Mouse (Mus musculus) embryonic facial prominence, embryonic 13.5 days (tissue): Measurements from ENCODE around the gene Txndc12. TPM values are rescaled to one million over a fixed set of nuclear protein-coding genes. Genes with fewer than 3 reads are reported as not detected.
A peak's percentile ranks its signal among the peaks of the same experiment; 100 is the strongest.

ENCODE experiments used
- ATAC-seq: fragments of 200-750 bp; cut with Nextera tagmentation; 2 replicates; pipeline ENCODE4 v1.8.0; 2017; ENCODE audit warnings: low read depth; ENCODE audit not compliant: insufficient number of reproducible peaks, insufficient read depth, low FRiP score, low TSS enrichment
- H3K27ac ChIP-seq: fragments of 300-500 bp; sonication (generic); 2 replicates; pipeline ENCODE4 v1.5.1; 2015; ENCODE audit warnings: moderate library complexity, mild to moderate bottlenecking, inconsistent platforms
- H3K27me3 ChIP-seq: fragments of 300-500 bp; sonication (generic); 2 replicates; pipeline ENCODE4 v1.6.1; 2015; ENCODE audit warnings: mild to moderate bottlenecking, inconsistent platforms
- H3K36me3 ChIP-seq: fragments of 300-500 bp; sonication (generic); 2 replicates; pipeline ENCODE4 v1.6.1; 2015; ENCODE audit warnings: mild to moderate bottlenecking, inconsistent platforms
- H3K4me1 ChIP-seq: fragments of 300-500 bp; sonication (generic); 2 replicates; pipeline ENCODE4 v1.6.1; 2015; ENCODE audit warnings: inconsistent platforms
- H3K4me2 ChIP-seq: fragments of 300-500 bp; sonication (generic); 2 replicates; pipeline ENCODE4 v1.6.1; 2015; ENCODE audit warnings: moderate library complexity, mild to moderate bottlenecking, inconsistent platforms
- H3K4me3 ChIP-seq: fragments of 300-500 bp; sonication (generic); 2 replicates; pipeline ENCODE4 v1.5.1; 2015; ENCODE audit warnings: mild to moderate bottlenecking, inconsistent platforms
- H3K9ac ChIP-seq: fragments of 300-500 bp; sonication (generic); 2 replicates; pipeline ENCODE4 v1.6.1; 2015; ENCODE audit warnings: mild to moderate bottlenecking, inconsistent platforms
- H3K9me3 ChIP-seq: fragments of 300-500 bp; sonication (generic); 2 replicates; pipeline ENCODE4 v1.6.1; 2016; ENCODE audit warnings: inconsistent platforms
- WGBS: fragments of 180-500 bp; shearing (Covaris S2); methylation state at CpG from one replicate; pipeline ENCODE4 v1.1.7; 2015; ENCODE audit warnings: mixed read lengths; 5-methylcytosine and 5-hydroxymethylcytosine counted together
- polyA plus RNA-seq: library from polyadenylated mRNA; unstranded; fragments of >200 nt; fragmentation: Nextera tagmentation; extraction: Ambion mirVana; gene quantifications from 2 replicates; pipeline ENCODE4 v1.2.1, GENCODE M21; 2015

The Txndc12 gene
- polyA plus RNA-seq, 1 experiment from 2014 or later, result 111 TPM

GRCm38 (mm10) chr4:108826643-108827042 lies 7.8 kb upstream of the Txndc12 start:
- H3K36me3 ChIP-seq, result peaks cover 72% of the 10 kb centered on the region

GRCm38 (mm10) chr4:108830698-108831097 lies 3.7 kb upstream of the Txndc12 start:
- 71% methylated on average over 1 of the region's 1 CpGs for WGBS
- Histone ChIP-seq H3K4me1 (peaks cover 12% of the 10 kb centered on the region), H3K36me3 (peaks cover 37% of the 10 kb centered on the region), H3K9ac (no peak overlapping the region), H3K27me3 (no peaks in the 10 kb centered on the region), H3K4me3 (no peak overlapping the region), H3K27ac (no peak overlapping the region), H3K9me3 (no peaks in the 10 kb centered on the region), H3K4me2 (0 out of 2 replicates have a peak overlapping the region, but pooled peaks have one; percentile 76)
- ATAC-seq, result no peak

More at GRCm38 (mm10) chr4:108826643-108827042, 7.8 kb upstream of the Txndc12 start:
- WGBS, result 73% methylated on average over 2 of the region's 2 CpGs
- ATAC-seq, result no peak
- H3K9ac ChIP-seq, result no peak overlapping the region
- peaks cover 2% of the 10 kb centered on the region for H3K4me1 ChIP-seq
- H3K27ac ChIP-seq, result no peak overlapping the region
- no peaks in the 10 kb centered on the region for H3K9me3 ChIP-seq
- H3K4me3 ChIP-seq, result no peak overlapping the region
- no peak overlapping the region for H3K4me2 ChIP-seq
- no peaks in the 10 kb centered on the region for H3K27me3 ChIP-seq

DNA sequence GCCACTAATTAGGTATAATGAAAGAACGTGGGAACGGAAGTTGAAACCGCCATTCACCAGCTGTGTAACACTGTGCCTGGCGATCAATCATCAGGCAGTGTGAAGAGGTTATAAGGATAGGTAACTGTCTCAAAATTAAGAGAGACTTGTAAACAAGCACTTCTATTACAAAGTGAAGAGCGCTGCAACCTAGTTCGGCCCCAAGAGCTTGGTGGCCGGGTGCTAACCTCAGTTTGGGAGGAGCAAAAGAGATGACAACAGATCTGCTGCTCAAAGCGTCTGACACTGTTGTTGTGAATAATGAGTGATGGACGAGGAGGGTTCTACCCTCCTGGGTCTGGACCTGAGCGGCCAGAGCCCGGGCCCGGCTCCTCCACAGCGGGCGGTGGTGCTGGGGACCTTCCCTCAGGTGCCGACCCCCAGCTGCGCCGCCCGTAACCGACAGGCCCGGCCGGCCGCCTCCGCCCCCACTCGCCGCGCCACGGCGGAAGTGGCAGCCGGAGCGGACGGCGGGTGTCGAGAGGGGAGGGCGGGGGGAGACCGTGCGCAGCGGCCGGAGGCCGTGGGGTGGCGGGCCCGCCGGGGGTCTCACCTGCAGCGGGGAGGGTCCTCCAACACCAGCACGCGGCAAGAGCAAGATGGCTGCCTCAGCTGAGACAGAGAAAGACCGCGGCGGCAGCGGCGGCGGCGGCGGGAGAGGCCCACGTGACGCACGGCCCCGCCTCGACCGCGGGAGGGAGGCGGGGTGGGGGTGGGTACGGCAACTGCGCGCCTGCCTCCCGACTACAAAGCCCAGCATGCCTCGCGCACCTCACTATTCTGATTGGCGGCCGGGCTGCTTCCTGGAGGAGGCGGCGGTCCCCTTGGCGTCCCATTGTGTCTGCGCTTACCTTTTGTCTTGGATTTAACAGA lies 1.2 kb upstream of the Txndc12 start, which contains the start of gene Btf3l4:
TSS of gene Btf3l4 (minus strand) at position 699 of the 912 bp plus-strand sequence.
- peak within 1 kb of the TSS; percentile 90 for H3K4me3 ChIP-seq
- peak within 1 kb of the TSS; percentile 98 for H3K9ac ChIP-seq
- H3K9me3 ChIP-seq, result no peaks in the 10 kb centered on the region
- peak within 1 kb of the TSS; percentile 76 for H3K4me2 ChIP-seq
- no peaks in the 10 kb centered on the region for H3K27me3 ChIP-seq
- H3K4me1 ChIP-seq, result peaks cover 30% of the 10 kb centered on the region
- peaks cover 19% of the 10 kb centered on the region for H3K36me3 ChIP-seq
- under 1% methylated on average over 67 of the region's 73 CpGs for WGBS
- peak within 1 kb of the TSS; percentile 100 for H3K27ac ChIP-seq
- ATAC-seq, result peak; percentile 95

DNA sequence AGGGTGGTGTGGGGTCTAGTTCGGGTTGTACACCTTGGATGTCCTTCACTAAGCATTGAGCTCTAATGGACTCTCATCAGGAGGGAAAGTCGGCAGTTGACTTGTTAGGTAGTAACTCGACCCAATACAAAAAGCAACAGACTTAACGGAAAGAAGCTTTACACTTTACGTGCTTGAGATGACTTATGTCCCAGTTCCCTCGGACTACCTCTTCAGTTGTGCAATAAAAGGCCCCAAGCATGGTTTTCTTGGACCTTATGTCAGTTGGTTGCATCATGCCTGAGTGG lies 630 bp upstream of the Txndc12 start:
- peak overlapping the region; percentile 76 for H3K4me2 ChIP-seq
- 0% methylated on average over 6 of the region's 6 CpGs for WGBS
- ATAC-seq, result no peak
- H3K9me3 ChIP-seq, result no peaks in the 10 kb centered on the region
- no peaks in the 10 kb centered on the region for H3K27me3 ChIP-seq
- H3K4me1 ChIP-seq, result peaks cover 30% of the 10 kb centered on the region
- H3K9ac ChIP-seq, result peak overlapping the region; percentile 98
- peaks cover 13% of the 10 kb centered on the region for H3K36me3 ChIP-seq
- H3K4me3 ChIP-seq, result peak overlapping the region; percentile 90
- peak overlapping the region; percentile 100 for H3K27ac ChIP-seq

GRCm38 (mm10) chr4:108834971-108835311 lies 540 bp downstream of the Txndc12 start:
- WGBS, result 2% methylated on average over 15 of the region's 15 CpGs

GRCm38 (mm10) chr4:108835496-108835895 lies 1.1 kb downstream of the Txndc12 start:
- Histone ChIP-seq H3K4me3 (peak overlapping the region; percentile 90), H3K9me3 (no peaks in the 10 kb centered on the region), H3K4me2 (peak overlapping the region; percentile 76), H3K27ac (peak overlapping the region; percentile 100; the same call in 1 of the 2 replicates), H3K36me3 (peaks cover 3% of the 10 kb centered on the region; the same call in 1 of the 2 replicates), H3K27me3 (no peaks in the 10 kb centered on the region), H3K9ac (peak overlapping the region; percentile 98), H3K4me1 (peaks cover 30% of the 10 kb centered on the region)
- 65% methylated on average over 3 of the region's 3 CpGs for WGBS
- ATAC-seq, result no peak

More at GRCm38 (mm10) chr4:108834971-108835311, 540 bp downstream of the Txndc12 start:
- Histone ChIP-seq H3K9me3 (no peaks in the 10 kb centered on the region), H3K4me2 (peak overlapping the region; percentile 76), H3K36me3 (peaks cover 4% of the 10 kb centered on the region), H3K4me3 (peak overlapping the region; percentile 90), H3K9ac (peak overlapping the region; percentile 98), H3K27me3 (no peaks in the 10 kb centered on the region), H3K27ac (peak overlapping the region; percentile 100), H3K4me1 (peaks cover 30% of the 10 kb centered on the region)
- ATAC-seq, result no peak

GRCm38 (mm10) chr4:108838031-108838430 lies 3.6 kb downstream of the Txndc12 start:
- Histone ChIP-seq H3K36me3 (peaks cover 11% of the 10 kb centered on the region; the same call in 1 of the 2 replicates), H3K27me3 (no peaks in the 10 kb centered on the region), H3K4me2 (no peak overlapping the region), H3K4me3 (no peak overlapping the region), H3K9me3 (no peaks in the 10 kb centered on the region), H3K9ac (no peak overlapping the region), H3K4me1 (peaks cover 22% of the 10 kb centered on the region), H3K27ac (no peak overlapping the region)
- no peak for ATAC-seq
- 83% methylated on average over 4 of the region's 4 CpGs for WGBS

GRCm38 (mm10) chr4:108841920-108842578 lies 7.6 kb downstream of the Txndc12 start:
- peaks cover 11% of the 10 kb centered on the region; the same call in 1 of the 2 replicates for H3K36me3 ChIP-seq
- no peak overlapping the region for H3K9ac ChIP-seq
- H3K9me3 ChIP-seq, result no peaks in the 10 kb centered on the region
- WGBS, result 85% methylated on average over 7 of the region's 7 CpGs
- no peak overlapping the region for H3K4me2 ChIP-seq
- no peak overlapping the region for H3K4me3 ChIP-seq
- H3K27ac ChIP-seq, result no peak overlapping the region
- no peak for ATAC-seq
- no peaks in the 10 kb centered on the region for H3K27me3 ChIP-seq
- H3K4me1 ChIP-seq, result peaks cover 6% of the 10 kb centered on the region; the same call in 1 of the 2 replicates

DNA sequence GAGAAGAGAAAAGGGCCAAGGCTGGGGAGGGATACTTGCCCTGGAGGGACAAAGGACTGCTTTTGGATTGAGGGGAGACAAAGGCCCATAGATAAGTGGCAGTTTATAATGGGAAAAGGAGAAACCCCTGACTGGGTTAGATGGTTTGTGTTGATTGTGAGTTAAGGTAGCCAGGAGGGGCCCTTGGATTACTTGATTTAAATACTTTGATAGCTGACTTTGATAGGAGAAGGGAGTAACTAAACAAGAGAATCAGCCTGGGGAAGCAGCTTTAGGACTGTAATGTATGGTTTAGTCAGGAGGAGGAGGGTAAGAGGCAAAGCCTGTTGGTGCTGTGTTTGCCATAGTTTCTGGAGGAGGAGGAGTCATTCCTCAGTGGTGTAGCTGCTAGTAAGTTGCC lies 8.9 kb downstream of the Txndc12 start:
- no peak for ATAC-seq
- Histone ChIP-seq H3K4me1 (no peaks in the 10 kb centered on the region; the same call in 1 of the 2 replicates), H3K4me3 (no peak overlapping the region), H3K9ac (no peak overlapping the region), H3K27me3 (no peaks in the 10 kb centered on the region), H3K27ac (no peak overlapping the region), H3K36me3 (peaks cover 11% of the 10 kb centered on the region; the same call in 1 of the 2 replicates), H3K4me2 (no peak overlapping the region), H3K9me3 (no peaks in the 10 kb centered on the region)

GRCm38 (mm10) chr4:108845824-108846569 lies 11.6 kb downstream of the Txndc12 start:
- ATAC-seq, result no peak
- no peaks in the 10 kb centered on the region for H3K27me3 ChIP-seq
- peaks cover 16% of the 10 kb centered on the region for H3K36me3 ChIP-seq
- H3K9me3 ChIP-seq, result no peaks in the 10 kb centered on the region
- 76% methylated on average over 5 of the region's 5 CpGs for WGBS
- peak overlapping the region; percentile 33; the same call in 1 of the 2 replicates for H3K27ac ChIP-seq
- no peak overlapping the region for H3K9ac ChIP-seq
- H3K4me2 ChIP-seq, result no peak overlapping the region
- H3K4me3 ChIP-seq, result no peak overlapping the region
- peaks cover 18% of the 10 kb centered on the region for H3K4me1 ChIP-seq
